Mouse (Mus musculus) embryonic facial prominence, embryonic 14.5 days (tissue): Measurements from ENCODE around the gene Tnrc6a. TPM values are rescaled to one million over a fixed set of nuclear protein-coding genes. Genes with fewer than 3 reads are reported as not detected.
A peak's percentile ranks its signal among the peaks of the same experiment; 100 is the strongest.

Experiments used
- ATAC-seq: fragments of 200-750 bp; cut with Nextera tagmentation; 2 replicates; pipeline ENCODE4 v1.8.0; 2017; ENCODE audit warnings: low read depth, moderate number of reproducible peaks, moderate TSS enrichment
- DNase-seq: peaks from one replicate; pipeline ENCODE4 v3.0.0-alpha.2; 2015; ENCODE audit warnings: low spot score
- H3K27ac ChIP-seq: fragments of 300-500 bp; sonication (generic); replicated peaks from 2 replicates; pipeline ENCODE4 v1.5.1; 2014; ENCODE audit warnings: low read depth, mild to moderate bottlenecking, low read length, moderate library complexity
- H3K27me3 ChIP-seq: fragments of 300-500 bp; sonication (generic); replicated peaks from 2 replicates; pipeline ENCODE4 v1.6.1; 2014; ENCODE audit warnings: low read length; ENCODE audit not compliant: control insufficient read depth, insufficient read depth
- H3K36me3 ChIP-seq: fragments of 300-500 bp; sonication (generic); 2 replicates; pipeline ENCODE4 v1.6.1; 2014; ENCODE audit warnings: low read length, mixed read lengths; ENCODE audit not compliant: control insufficient read depth, insufficient read depth
- H3K4me1 ChIP-seq: fragments of 300-500 bp; sonication (generic); 2 replicates; pipeline ENCODE4 v1.6.1; 2014; ENCODE audit warnings: antibody characterized with exemption, low read length; ENCODE audit not compliant: control insufficient read depth, insufficient read depth
- H3K4me2 ChIP-seq: fragments of 300-500 bp; sonication (generic); 2 replicates; pipeline ENCODE4 v1.6.1; 2014; ENCODE audit warnings: low read depth, mild to moderate bottlenecking, low read length, moderate library complexity, mixed read lengths
- H3K4me3 ChIP-seq: fragments of 300-500 bp; sonication (generic); 2 replicates; pipeline ENCODE4 v1.5.1; 2014; ENCODE audit warnings: low read depth, mild to moderate bottlenecking, low read length
- H3K9ac ChIP-seq: fragments of 300-500 bp; sonication (generic); 2 replicates; pipeline ENCODE4 v1.6.1; 2014; ENCODE audit warnings: low read depth, mild to moderate bottlenecking, low read length, moderate library complexity, mixed read lengths
- H3K9me3 ChIP-seq: fragments of 300-500 bp; sonication (generic); 2 replicates; pipeline ENCODE4 v1.6.1; 2016; ENCODE audit warnings: low read length; ENCODE audit not compliant: control insufficient read depth
- WGBS: fragments of 180-500 bp; shearing (Covaris S2); extraction: QIAGEN DNeasy Blood & Tissue Kit; methylation state at CpG from one replicate; pipeline ENCODE4 v1.1.7; 2014; 5-methylcytosine and 5-hydroxymethylcytosine counted together
- polyA plus RNA-seq: library from polyadenylated mRNA; unstranded; fragments of >200 nt; fragmentation: Nextera tagmentation; extraction: Ambion mirVana; gene quantifications from 2 replicates; pipeline ENCODE4 v1.2.1, GENCODE M21; 2014

Gene Tnrc6a
- polyA plus RNA-seq, 1 experiment from 2014 or later: 35.6 TPM

DNA sequence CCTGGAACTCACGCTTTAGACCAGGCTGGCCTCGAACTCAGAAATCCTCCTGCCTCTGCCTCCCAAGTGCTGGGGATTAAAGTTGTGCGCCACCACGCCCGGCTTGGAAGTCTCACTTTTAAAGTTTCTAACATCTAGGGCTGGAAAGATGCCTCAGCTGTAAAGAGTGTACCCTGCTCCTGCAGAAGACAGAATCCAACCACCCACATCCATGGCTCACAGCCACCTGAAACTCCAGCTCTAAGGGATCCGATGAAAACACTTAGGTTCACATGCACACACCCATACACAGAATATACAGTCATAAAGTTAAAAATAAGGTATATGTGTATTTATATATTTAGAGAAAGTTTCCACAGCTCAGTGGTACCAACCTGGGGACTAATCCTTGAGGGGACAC lies 10.1 kb upstream of the Tnrc6a start:
- DNase-seq (no peak), ATAC-seq (no peak)
- Histone ChIP-seq H3K9me3 (no peaks in the 10 kb centered on the region), H3K27me3 (no peaks in the 10 kb centered on the region), H3K27ac (no peak overlapping the region), H3K4me1 (peaks cover 15% of the 10 kb centered on the region), H3K4me3 (no peak overlapping the region), H3K36me3 (no peaks in the 10 kb centered on the region), H3K9ac (no peak overlapping the region), H3K4me2 (no peak overlapping the region)
- WGBS: 91% methylated on average over 6 of the region's 6 CpGs

DNA sequence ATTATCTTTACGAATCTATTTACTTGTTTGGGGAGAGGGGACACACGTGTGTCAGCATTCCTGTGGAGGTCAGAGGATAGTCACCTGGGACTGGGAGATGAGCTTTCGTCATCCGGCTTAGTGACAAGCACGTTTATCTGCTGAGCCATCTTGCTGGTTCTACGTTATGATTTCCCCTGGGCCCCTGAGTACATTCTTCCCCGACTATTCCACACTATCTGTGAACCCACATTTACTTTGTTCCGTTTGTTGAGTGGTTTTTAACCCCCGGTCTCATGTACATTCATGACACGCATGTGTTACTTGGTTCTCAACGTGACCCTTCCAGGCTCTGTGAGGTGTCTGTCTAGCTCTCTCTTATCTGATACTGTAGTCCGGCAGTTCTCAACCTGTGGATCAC lies 6.9 kb upstream of the Tnrc6a start:
- DNase-seq (no peak), ATAC-seq (no peak)
- Histone ChIP-seq H3K4me1 (no peaks in the 10 kb centered on the region), H3K4me2 (no peak overlapping the region), H3K9ac (no peak overlapping the region), H3K27ac (no peak overlapping the region), H3K27me3 (no peaks in the 10 kb centered on the region), H3K36me3 (no peaks in the 10 kb centered on the region), H3K9me3 (no peaks in the 10 kb centered on the region), H3K4me3 (no peak overlapping the region)
- WGBS: 72% methylated on average over 12 of the region's 12 CpGs

DNA sequence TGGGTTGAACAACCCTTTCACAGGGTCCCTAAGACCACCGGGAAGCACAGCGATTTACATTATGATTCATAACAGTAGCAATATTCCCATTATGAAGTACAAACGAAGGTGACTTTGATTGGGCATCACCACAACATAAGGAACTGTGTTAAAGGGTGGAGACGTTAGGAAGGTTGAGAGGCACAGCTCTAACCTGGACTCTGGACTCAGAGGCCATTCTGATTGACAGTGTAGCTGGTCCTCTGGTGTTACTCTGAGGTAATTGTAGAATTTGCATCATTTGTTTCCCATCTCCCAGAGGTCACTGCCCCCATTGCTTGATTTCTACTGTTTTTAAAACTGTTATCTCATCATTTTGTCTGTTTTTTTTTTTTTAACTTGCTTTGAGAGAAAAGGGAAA lies 6.5 kb upstream of the Tnrc6a start:
- H3K4me3 ChIP-seq: no peak overlapping the region
- H3K36me3 ChIP-seq: no peaks in the 10 kb centered on the region
- ATAC-seq (no peak), DNase-seq (no peak)
- no peaks in the 10 kb centered on the region for H3K27me3 ChIP-seq
- H3K4me2 ChIP-seq: no peak overlapping the region
- no peaks in the 10 kb centered on the region for H3K4me1 ChIP-seq
- WGBS: 76% methylated on average over 4 of the region's 4 CpGs
- H3K27ac ChIP-seq: no peak overlapping the region
- H3K9ac ChIP-seq: no peak overlapping the region
- no peaks in the 10 kb centered on the region for H3K9me3 ChIP-seq

DNA sequence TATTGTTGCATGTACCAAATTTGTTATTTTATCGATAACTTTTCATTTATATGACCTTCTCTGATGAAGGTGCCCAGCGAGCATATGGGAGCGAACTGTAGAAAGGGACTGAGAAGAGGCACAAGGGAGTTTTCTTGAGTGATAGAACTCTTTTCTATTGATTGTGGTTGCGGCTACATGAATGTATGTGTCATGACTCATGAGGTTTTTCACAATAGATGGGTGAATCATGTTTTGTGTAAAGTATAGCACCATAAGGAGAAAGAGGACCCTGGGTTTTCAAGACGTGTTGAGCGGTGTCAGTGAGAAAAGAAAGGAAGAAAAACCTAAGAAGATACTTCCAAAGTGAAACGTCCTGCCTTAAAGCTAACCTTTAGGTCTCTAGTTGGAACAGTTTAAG lies 3.2 kb upstream of the Tnrc6a start:
- Histone ChIP-seq H3K36me3 (no peaks in the 10 kb centered on the region), H3K4me3 (no peak overlapping the region), H3K4me2 (no peak overlapping the region), H3K9me3 (no peaks in the 10 kb centered on the region), H3K27me3 (no peaks in the 10 kb centered on the region), H3K4me1 (peaks cover 6% of the 10 kb centered on the region; the same call in 1 of the 2 replicates), H3K27ac (no peak overlapping the region), H3K9ac (no peak overlapping the region)
- no peak for ATAC-seq
- DNase-seq: no peak
- WGBS: 88% methylated on average over 7 of the region's 7 CpGs

DNA sequence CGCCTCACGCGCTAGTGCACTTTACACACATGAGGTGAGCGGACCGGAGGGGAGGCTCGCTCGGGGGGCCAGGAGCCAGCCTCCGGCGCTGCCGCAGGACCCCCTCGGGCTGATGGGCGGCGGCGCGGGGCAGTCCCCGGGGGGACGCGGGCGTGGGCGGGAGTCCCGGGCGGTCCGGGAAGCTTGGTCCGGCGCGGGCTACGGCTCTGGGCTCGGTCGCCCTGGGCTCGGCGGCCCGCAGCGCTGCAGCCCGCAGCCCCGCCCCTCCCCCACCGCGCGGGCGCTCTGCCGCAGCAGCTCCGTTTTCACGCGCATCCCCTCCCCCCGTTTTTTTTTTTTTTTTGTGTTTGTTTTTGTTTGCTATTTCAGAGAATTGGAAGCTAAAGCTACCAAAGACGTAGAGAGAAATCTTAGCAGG lies 623 bp downstream of the Tnrc6a start:
- Histone ChIP-seq H3K4me3 (peak overlapping the region; percentile 99), H3K4me1 (peaks cover 21% of the 10 kb centered on the region), H3K9ac (peak overlapping the region; percentile 99), H3K4me2 (peak overlapping the region; percentile 52), H3K36me3 (peaks cover 13% of the 10 kb centered on the region), H3K27ac (peak overlapping the region; percentile 98), H3K9me3 (no peaks in the 10 kb centered on the region), H3K27me3 (no peaks in the 10 kb centered on the region)
- peak; percentile 73 for ATAC-seq
- DNase-seq: no peak
- WGBS: 5% methylated on average over 4 of the region's 45 CpGs

DNA sequence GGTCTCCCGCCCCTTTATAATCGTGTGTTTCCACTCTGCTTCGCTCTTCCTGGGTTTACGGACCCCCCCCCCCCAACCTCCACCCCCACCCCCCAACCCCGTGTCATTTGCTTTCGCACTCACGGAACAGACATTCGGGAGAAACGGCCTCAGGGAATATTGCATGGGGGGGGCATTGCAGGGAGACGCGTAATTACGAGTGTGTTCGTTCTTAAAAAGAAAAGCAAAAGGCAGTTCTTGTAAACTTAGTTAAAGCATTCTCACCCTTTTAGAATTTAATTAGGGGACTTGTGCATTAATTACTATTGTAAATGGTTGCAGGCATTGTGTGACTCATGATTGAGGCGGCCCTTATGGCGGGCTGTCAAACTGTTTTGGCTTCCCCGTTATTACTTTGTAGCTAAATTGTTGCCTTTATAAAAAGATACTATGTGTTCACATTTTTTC lies 1.1 kb downstream of the Tnrc6a start:
- Histone ChIP-seq H3K9ac (peak overlapping the region; percentile 99), H3K27ac (peak overlapping the region; percentile 98), H3K27me3 (no peaks in the 10 kb centered on the region), H3K4me1 (peaks cover 21% of the 10 kb centered on the region), H3K36me3 (peaks cover 13% of the 10 kb centered on the region), H3K4me3 (peak overlapping the region; percentile 99), H3K4me2 (peak overlapping the region; percentile 52), H3K9me3 (no peaks in the 10 kb centered on the region)
- no peak for ATAC-seq
- peak; percentile 41 for DNase-seq
- WGBS: under 1% methylated on average over 16 of the region's 16 CpGs

DNA sequence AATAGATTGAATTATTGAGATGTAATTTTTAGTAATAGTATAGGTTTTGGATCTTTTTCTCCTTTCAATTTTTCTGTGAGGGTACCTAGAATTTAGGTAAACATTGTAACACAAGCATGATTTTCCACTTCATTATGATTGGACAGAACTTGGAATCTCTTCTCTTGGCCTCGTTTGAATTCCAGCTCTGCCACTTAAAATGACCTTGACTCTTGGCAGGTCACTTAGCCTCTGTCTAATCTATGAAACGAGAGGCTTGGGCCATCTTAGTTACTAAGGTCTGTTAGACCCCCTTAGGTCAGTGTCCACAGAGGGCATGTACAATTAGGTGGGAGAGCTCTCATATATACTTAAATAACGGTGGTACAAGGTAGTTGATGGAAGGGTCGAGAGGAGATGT lies 2.4 kb downstream of the Tnrc6a start:
- no peak overlapping the region for H3K4me2 ChIP-seq
- DNase-seq (no peak), ATAC-seq (no peak)
- H3K27ac ChIP-seq: no peak overlapping the region
- WGBS: 46% methylated on average over 4 of the region's 4 CpGs
- peaks cover 21% of the 10 kb centered on the region for H3K4me1 ChIP-seq
- H3K9me3 ChIP-seq: no peaks in the 10 kb centered on the region
- peaks cover 14% of the 10 kb centered on the region for H3K36me3 ChIP-seq
- no peaks in the 10 kb centered on the region for H3K27me3 ChIP-seq
- H3K4me3 ChIP-seq: no peak overlapping the region
- no peak overlapping the region for H3K9ac ChIP-seq

DNA sequence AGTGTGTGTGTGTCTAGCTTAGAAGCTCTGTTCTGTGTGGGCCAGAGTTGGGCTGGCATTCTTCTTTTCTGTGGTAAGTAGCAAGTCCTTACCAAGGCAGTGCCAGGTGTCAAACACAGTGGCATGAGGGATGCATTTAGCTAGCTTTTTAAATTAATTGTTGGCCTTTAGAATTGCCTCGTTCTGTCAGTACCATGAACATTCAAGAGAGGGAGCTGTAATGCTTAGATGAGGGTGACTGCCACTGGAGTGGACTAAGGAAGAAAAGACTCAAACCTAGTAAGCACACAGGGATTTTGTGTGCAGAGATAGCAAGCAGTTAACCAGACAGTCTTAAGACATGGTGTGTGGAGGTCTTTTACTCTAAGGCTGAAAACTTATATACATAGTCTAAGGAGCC lies 3.6 kb downstream of the Tnrc6a start:
- WGBS: 71% methylated on average over 1 of the region's 1 CpGs
- no peak overlapping the region for H3K4me2 ChIP-seq
- H3K27me3 ChIP-seq: no peaks in the 10 kb centered on the region
- no peaks in the 10 kb centered on the region for H3K9me3 ChIP-seq
- DNase-seq: no peak
- peaks cover 23% of the 10 kb centered on the region for H3K36me3 ChIP-seq
- no peak overlapping the region for H3K27ac ChIP-seq
- no peak for ATAC-seq
- no peak overlapping the region for H3K4me3 ChIP-seq
- no peak overlapping the region for H3K9ac ChIP-seq
- H3K4me1 ChIP-seq: peaks cover 24% of the 10 kb centered on the region

DNA sequence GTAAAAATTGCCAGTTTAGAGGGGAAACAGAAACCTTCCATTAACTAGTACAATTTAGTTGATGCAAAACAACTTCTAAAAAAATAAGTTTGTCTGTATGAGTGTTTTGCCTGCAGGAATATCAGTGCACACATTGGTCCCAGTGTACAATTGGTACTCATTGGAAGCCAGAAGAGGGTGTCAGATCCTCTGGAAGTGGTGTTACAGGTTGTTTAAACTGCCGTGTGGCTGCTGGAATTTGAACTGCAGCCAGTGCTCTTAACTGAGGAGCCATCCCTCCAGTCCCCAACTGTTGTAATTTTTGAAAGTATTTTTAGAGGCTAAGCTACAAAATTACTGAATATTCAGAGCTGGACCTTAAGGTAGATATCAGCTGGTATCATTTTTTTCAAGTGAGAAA lies 4.3 kb downstream of the Tnrc6a start:
- 15% methylated on average over 1 of the region's 1 CpGs for WGBS
- Histone ChIP-seq H3K9me3 (no peaks in the 10 kb centered on the region), H3K4me2 (no peak overlapping the region), H3K27ac (no peak overlapping the region), H3K4me1 (peaks cover 25% of the 10 kb centered on the region), H3K9ac (no peak overlapping the region), H3K4me3 (no peak overlapping the region), H3K36me3 (peaks cover 23% of the 10 kb centered on the region), H3K27me3 (no peaks in the 10 kb centered on the region)
- ATAC-seq (no peak), DNase-seq (no peak)
